Mouse (Mus musculus): ENCODE data around the gene Tgfb2.

Tgfb2 gene

GRCm38 (mm10) chr1:186655096-186655495, 50.7 kb downstream of the Tgfb2 start:
- DNase-seq, result peak; percentile 6 to 13

DNA sequence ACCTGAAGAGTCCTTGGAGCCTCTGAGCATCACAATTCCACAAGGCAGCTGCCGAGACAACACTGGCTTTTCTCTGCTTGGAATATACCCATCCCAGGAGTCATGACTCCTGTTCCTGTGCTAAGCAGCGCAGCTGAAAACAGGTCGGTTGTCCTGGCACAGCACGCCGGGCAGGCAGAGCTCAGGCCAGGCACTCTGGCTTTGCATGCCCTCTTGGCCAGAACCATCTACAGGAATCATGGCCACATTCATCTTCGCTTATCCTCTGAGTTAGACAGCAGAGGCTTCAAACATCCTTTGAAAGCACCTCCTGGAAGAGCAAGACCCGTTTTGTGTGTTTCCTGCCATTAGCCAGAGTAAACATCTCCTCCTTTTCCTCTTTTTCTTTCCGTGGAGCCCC, 53.6 kb downstream of the Tgfb2 start:
- DNase-seq, result no peak

DNA sequence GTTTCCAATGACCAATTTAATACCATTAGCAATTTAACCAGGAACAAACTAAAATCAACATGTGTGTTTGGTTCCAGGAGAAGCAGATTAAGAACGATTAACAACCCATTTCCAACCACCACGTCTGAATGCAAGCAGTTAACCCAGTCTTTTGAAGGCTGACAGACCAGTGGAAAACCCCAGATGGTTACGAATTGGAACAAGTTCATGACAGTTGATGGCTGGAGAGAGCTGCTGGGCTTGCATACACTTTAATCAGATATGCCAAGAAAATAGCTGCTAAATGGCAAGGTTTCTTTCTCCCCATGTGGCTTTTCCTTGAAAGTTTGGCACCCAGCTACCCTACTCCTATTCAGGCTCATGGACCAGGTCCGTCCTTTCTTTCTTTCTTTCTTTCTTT, 55.8 kb downstream of the Tgfb2 start:
- DNase-seq, result no peak

GRCm38 (mm10) chr1:186637304-186638213, 68.2 kb downstream of the Tgfb2 start:
- DNase-seq, result no peak

- DNase-seq, result no peak
Measured at GRCm38 (mm10) chr1:186635045-186635444, 70.7 kb downstream of the Tgfb2 start.

DNA sequence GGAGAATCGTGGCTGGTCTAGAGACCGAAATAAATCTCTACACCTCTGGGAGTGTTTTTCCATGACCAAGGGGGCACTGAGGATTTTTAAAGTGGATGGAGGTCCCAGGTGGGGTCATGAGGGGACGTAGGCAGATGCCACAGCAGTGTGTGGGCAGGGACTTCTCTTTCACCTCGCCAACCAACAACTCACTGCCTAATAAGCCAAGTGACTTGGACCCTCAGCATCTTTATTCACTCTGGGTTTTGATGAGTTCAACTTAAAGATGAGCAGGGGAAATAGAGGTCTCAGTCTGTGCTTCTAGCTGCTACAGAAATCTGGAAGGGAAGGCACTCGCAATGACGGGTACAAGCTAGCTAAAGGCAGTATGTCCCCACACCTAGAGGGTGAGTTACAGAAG, 74.3 kb downstream of the Tgfb2 start:
- DNase-seq, result no peak

DNA sequence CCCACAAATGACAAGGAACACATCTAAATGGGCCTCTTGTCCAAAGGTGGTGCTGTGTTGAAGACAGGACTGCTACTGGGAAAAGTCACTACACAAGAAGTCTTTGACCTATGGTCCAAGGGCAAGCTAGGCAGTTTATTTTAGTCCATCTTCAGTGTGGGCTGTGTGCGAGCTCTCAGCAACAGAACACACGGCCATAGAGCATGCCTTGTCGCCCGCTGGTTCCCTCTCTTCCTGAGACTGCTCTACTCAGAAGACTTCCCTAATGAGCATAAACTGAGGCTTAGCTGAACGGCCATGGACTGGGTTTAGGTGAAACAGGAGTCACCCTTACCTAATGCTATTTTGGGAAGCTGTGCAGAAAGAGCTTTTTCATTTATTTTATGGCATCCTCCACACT, 74.8 kb downstream of the Tgfb2 start:
- no peak for DNase-seq

DNA sequence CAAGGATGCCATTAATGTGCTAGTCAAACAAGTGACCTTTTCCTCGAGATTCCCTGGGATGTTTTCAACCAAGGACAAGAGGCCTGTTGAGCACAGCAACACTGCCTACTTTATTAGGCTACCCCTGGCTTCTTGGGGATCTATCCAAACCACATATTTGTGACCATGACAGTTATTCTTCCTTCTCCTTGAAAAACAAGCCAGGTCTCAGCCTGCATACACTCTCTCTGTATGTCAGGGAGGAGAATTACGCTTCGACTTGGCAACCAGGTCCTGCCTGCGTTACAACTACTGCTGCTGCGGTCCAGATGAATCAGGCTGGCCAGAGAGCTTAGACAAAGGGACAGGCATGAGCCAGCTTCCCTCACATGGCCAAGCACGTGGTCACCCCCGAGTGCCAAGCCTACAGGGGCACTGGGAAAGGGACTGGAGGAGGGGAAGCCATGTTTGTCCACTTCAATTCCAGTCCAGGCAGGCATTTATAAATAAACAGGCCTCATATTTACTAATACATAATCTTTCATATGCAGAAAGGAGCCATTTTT, 78.3 kb downstream of the Tgfb2 start:
- peak; percentile 8 to 11 for DNase-seq

GRCm38 (mm10) chr1:186624474-186624873, 81.3 kb downstream of the Tgfb2 start:
- DNase-seq, result no peak

GRCm38 (mm10) chr1:186621812-186622211, 84.0 kb downstream of the Tgfb2 start:
- no peak for DNase-seq

- DNase-seq, result no peak
Measured at GRCm38 (mm10) chr1:186618285-186618684, 87.5 kb downstream of the Tgfb2 start.

GRCm38 (mm10) chr1:186611371-186611770, 94.4 kb downstream of the Tgfb2 start:
- DNase-seq, result no peak

DNA sequence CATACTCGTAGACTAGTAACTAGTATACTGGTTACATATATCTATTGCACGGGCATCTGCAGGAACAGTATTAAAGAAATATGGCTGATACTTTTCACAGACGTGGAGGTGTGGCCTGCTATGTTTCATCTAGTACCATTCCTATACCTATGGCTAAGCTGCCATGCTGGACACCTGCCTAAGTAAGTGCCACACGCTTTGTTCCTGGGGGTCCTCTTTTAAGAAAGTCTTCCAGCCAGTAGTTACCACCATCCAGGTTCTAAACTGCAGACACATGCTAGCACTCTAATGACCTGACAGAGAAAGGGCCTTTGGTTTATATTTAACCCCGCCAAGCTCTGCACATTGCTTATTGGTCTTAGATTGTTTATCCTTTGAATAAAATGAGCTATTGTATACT, 95.3 kb downstream of the Tgfb2 start:
- DNase-seq, result no peak

- no peak for DNase-seq
Measured at GRCm38 (mm10) chr1:186609793-186610233, 96.0 kb downstream of the Tgfb2 start.

GRCm38 (mm10) chr1:186608116-186608515, 97.7 kb downstream of the Tgfb2 start:
- DNase-seq, result no peak

GRCm38 (mm10) chr1:186605635-186606034, 100.2 kb downstream of the Tgfb2 start:
- no peak for DNase-seq

- DNase-seq, result no peak
Measured at GRCm38 (mm10) chr1:186604124-186604523, 101.7 kb downstream of the Tgfb2 start.

- DNase-seq, result no peak
Measured at GRCm38 (mm10) chr1:186588226-186588625, 117.6 kb downstream of the Tgfb2 start.

DNA sequence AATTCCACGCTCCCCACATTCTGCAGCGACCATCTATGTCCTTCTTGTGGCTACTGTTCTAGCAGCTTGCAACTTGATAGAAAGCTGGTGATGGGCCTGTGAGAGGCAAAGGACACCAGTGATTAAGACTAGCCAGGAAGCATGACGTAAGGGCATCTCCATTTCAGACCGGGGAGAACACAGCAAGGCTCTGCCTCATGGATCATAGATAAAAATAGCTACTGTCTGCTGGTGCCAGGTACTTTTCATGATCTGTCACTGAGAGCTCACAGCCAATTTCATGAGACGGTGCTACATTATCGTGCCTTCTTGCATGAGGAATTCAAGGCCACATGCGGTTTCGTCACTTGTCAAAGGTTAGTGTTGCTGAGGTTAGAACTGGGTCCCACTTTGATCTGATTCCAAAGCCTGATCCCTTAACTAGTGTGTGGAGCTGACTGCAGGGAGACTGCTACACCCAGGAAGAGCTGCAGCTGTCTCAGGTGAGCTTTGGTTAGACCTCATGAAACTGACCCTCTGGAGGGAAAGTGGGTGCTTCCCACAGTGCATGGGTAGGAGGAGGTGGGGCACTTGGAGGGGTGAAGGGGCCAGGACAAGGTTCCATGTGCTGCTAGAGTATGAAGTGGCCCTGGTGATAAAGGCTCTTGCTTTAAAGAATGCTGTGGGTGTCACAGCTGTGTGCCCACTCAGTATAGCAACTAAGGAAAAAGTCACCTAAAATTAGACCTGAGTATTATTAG, 118.6 kb downstream of the Tgfb2 start:
- peak in 1 of 2 experiments; percentile 5 for DNase-seq

- DNase-seq, result no peak
Measured at GRCm38 (mm10) chr1:186585571-186586164, 120.1 kb downstream of the Tgfb2 start.

DNA sequence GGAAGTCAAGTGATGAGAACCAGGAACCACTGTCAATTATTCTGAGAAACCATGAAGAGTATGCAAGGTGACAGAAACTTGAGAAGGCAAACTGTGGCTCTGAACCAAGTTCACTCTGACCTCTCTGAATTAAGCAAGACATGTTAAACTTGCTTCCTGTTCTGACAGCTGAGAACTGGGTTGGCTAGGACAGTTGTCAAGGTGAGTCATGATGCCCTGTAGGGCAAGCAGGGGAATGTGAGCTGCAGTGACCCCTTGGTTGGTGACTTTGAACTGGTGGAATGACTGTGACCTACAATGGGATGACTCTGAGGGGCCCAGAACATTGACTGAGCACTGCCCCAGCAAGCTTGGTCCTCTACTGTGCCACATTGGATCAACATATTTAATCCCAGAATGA, 121.9 kb downstream of the Tgfb2 start:
- no peak for DNase-seq

DNA sequence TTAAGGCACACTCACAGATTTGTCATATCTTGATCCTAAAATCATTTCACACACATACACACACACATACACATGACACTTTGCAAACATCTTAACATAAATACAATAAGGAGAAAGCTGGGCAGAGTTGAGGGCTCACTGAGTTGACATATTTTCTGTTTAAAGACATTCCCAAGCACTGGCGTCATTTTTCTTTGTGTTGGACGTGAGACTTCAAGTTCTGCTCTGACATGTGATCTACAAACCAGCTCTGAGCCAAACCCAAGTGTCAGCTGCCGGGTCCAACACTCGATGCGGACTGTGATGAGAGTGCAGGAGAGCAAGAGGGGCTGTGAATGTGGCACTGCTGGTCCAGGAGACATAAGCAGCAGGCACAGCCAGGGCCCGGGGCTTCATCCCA, 123.7 kb downstream of the Tgfb2 start:
- DNase-seq, result no peak

GRCm38 (mm10) chr1:186581666-186582065, 124.1 kb downstream of the Tgfb2 start:
- no peak for DNase-seq

All from cerebellum, adult 18-20 months (tissue).